11 mouse cellular contexts compared by ENCODE assay signal in the genomic region with DNA sequence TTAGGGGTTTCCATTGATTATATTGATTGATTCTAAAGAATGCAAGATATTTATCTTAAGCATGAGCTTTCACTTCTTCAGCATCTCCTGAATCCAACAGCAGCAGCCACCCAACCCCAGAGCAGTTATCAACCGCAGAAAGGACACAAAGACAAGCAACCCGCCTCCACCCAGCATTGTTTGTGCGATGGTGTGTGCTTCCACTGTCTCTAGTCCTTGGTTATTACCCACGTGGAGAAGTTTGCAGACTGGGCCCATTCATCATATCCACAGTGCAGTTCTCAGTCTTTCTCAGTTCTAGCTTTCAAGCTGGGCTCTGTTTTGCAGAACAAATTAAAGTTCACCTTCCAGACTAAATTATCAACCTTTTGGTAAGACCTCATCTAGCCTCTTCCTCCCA. TPM values are rescaled to one million over a fixed set of nuclear protein-coding genes. Genes with fewer than 3 reads are reported as not detected.
A peak's percentile ranks its signal among the peaks of the same experiment; 100 is the strongest.
DNase-seq lines count a peak whose midpoint lies in the region; ATAC-seq lines count a peak whose summit lies in the region.
"Had no signal": no experiment of that assay in that cellular context is flagged by ENCODE, and none has a peak within 500 bp of the region (broad histone marks: within the 10 kb centered on the region; RNA-seq: fewer than 3 reads in every experiment).

No protein-coding gene starts in this region.

- peaks cover 29% of the 10 kb centered on the region for H3K4me1 ChIP-seq in heart, embryonic 15.5 days (replicated peaks)
- peaks cover 29% of the 10 kb centered on the region for H3K4me1 ChIP-seq in liver, embryonic 11.5 days (replicated peaks; ENCODE audit: control insufficient read depth, insufficient read depth, low read length)
- H3K4me1 ChIP-seq in stomach, embryonic 16.5 days (ENCODE audit: control insufficient read depth, insufficient read depth, low read length) = peaks cover 12% of the 10 kb centered on the region

- no peak overlapping the region for H3K9ac ChIP-seq in heart, embryonic 15.5 days
- no peak overlapping the region for H3K9ac ChIP-seq in liver, embryonic 11.5 days (ENCODE audit: low read depth, low read length)
- H3K9ac ChIP-seq in stomach, embryonic 16.5 days (ENCODE audit: low read length) = no peak overlapping the region
- H3K9ac ChIP-seq: lung, embryonic 14.5 days; midbrain, embryonic 13.5 days had no signal

- no peaks in the 10 kb centered on the region for H3K36me3 ChIP-seq in heart, embryonic 15.5 days
- no peaks in the 10 kb centered on the region for H3K36me3 ChIP-seq in liver, embryonic 11.5 days (ENCODE audit: control insufficient read depth, insufficient read depth, low read length)
- no peaks in the 10 kb centered on the region for H3K36me3 ChIP-seq in stomach, embryonic 16.5 days (ENCODE audit: control insufficient read depth, insufficient read depth, low read length)
- H3K36me3 ChIP-seq: midbrain, embryonic 13.5 days had no signal

- ATAC-seq in heart, embryonic 15.5 days (replicated peaks; ENCODE audit: insufficient number of reproducible peaks, insufficient read depth, low FRiP score, low read depth) = no peak
- ATAC-seq in liver, embryonic 11.5 days (replicated peaks; ENCODE audit: low FRiP score) = no peak
- ATAC-seq in stomach, embryonic 16.5 days (ENCODE audit: insufficient read depth, low FRiP score) = no peak
- ATAC-seq: midbrain, embryonic 13.5 days had no signal

- peaks cover 28% of the 10 kb centered on the region for H3K27me3 ChIP-seq in heart, embryonic 15.5 days
- peaks cover 17% of the 10 kb centered on the region for H3K27me3 ChIP-seq in liver, embryonic 11.5 days (replicated peaks; ENCODE audit: control insufficient read depth, insufficient read depth, low read length)
- H3K27me3 ChIP-seq in stomach, embryonic 16.5 days (ENCODE audit: control insufficient read depth, insufficient read depth, low read length) = peaks cover 10% of the 10 kb centered on the region

- intact Hi-C loops in left cerebral cortex, postnatal 10 days (cut with DNase I) = loop anchor here (5.0 kb wide), 1 partner anchor 968 kb away; no protein-coding TSS in a partner anchor

- DNase-seq in heart, adult 9 months (ENCODE audit: low spot score in 2 of 2) = no peak
- peak; percentile 27 for DNase-seq in thymus, postnatal 0 days (ENCODE audit: low spot score)
- DNase-seq in thymus, postnatal 10 days (ENCODE audit: low spot score in 2 of 2) = no peak
- DNase-seq in liver, embryonic 11.5 days (ENCODE audit: low spot score) = no peak
- DNase-seq in left cerebral cortex, postnatal 10 days (ENCODE audit: extremely low spot score in 1 of 2, low spot score in 2 of 2) = no peak
- DNase-seq in adrenal gland, adult 8-10 months = no peak
- DNase-seq: gastrocnemius, postnatal 36 days had no signal

- peak overlapping the region; percentile 8; the same call in 1 of the 2 replicates for H3K4me3 ChIP-seq in heart, embryonic 15.5 days
- peak overlapping the region; percentile 27; the same call in 1 of the 2 replicates for H3K4me3 ChIP-seq in liver, embryonic 11.5 days (ENCODE audit: low read depth, low read length)
- H3K4me3 ChIP-seq in stomach, embryonic 16.5 days (replicated peaks; ENCODE audit: low read length) = no peak overlapping the region; the same call in 1 of the 2 replicates
- H3K4me3 ChIP-seq: midbrain, embryonic 13.5 days had no signal

- H3K4me2 ChIP-seq in heart, embryonic 15.5 days = peak overlapping the region; percentile 99
- peak overlapping the region; percentile 100 for H3K4me2 ChIP-seq in liver, embryonic 11.5 days
- peak overlapping the region; percentile 92; the same call in 1 of the 2 replicates for H3K4me2 ChIP-seq in stomach, embryonic 16.5 days (ENCODE audit: low read depth, low read length)
- H3K4me2 ChIP-seq: lung, embryonic 14.5 days; midbrain, embryonic 13.5 days had no signal

- peak overlapping the region; percentile 33 for H3K27ac ChIP-seq in heart, embryonic 15.5 days
- H3K27ac ChIP-seq in liver, embryonic 11.5 days (ENCODE audit: low read depth, low read length) = peak overlapping the region; percentile 76
- H3K27ac ChIP-seq in stomach, embryonic 16.5 days (ENCODE audit: low read length) = peak overlapping the region; percentile 4; the same call in 1 of the 2 replicates
- H3K27ac ChIP-seq: midbrain, embryonic 13.5 days had no signal

- WGBS in heart, embryonic 15.5 days = 71% methylated on average over 4 of the region's 4 CpGs
- WGBS in liver, embryonic 11.5 days = 36% methylated on average over 4 of the region's 4 CpGs
- whole genome bisulfite sequencing in stomach, embryonic 16.5 days = 57% methylated on average over 4 of the region's 4 CpGs

- no peaks in the 10 kb centered on the region for H3K9me3 ChIP-seq in heart, embryonic 15.5 days (replicated peaks)
- H3K9me3 ChIP-seq in liver, embryonic 11.5 days (ENCODE audit: control insufficient read depth, low read length) = no peaks in the 10 kb centered on the region
- H3K9me3 ChIP-seq in stomach, embryonic 16.5 days (replicated peaks; ENCODE audit: control insufficient read depth, low read length) = no peaks in the 10 kb centered on the region
- H3K9me3 ChIP-seq: midbrain, embryonic 13.5 days had no signal

RNA-seq across cellular contexts. Expression of a gene that starts 4.6 kb away (rescaled TPM):
- polyA plus RNA-seq in heart, embryonic 15.5 days (2015; fragmentation: Nextera tagmentation; extraction: Ambion mirVana) = 4.2 and 4.7 TPM in 2 replicates
- polyA plus RNA-seq in thymus, postnatal 0 days (2015; fragmentation: Nextera tagmentation; extraction: Ambion mirVana) = 18.2 and 18.3 TPM in 2 replicates
- polyA plus RNA-seq in liver, embryonic 11.5 days (2014; fragmentation: Nextera tagmentation; extraction: Ambion mirVana) = 5.1 and 5.8 TPM in 2 replicates
- 7.0 and 8.5 TPM in 2 replicates for polyA plus RNA-seq in stomach, embryonic 16.5 days (2015; fragmentation: Nextera tagmentation; extraction: Ambion mirVana)
- 1 to 10 TPM; 2.4 to 2.9 TPM for total RNA-seq in left cerebral cortex, postnatal 10 days (2021)
- 1 to 10 TPM; 1.4 to 2.2 (median 1.6) TPM for total RNA-seq in adrenal gland, adult 8-10 months (2022)

RNA-seq across cellular contexts. Expression of a gene that starts 54.0 kb away (rescaled TPM):
- 31.8 and 33.7 TPM in 2 replicates for polyA plus RNA-seq in heart, embryonic 15.5 days (2015; fragmentation: Nextera tagmentation; extraction: Ambion mirVana)
- 43.6 and 45.9 TPM in 2 replicates for polyA plus RNA-seq in thymus, postnatal 0 days (2015; fragmentation: Nextera tagmentation; extraction: Ambion mirVana)
- 29.2 and 32.3 TPM in 2 replicates for polyA plus RNA-seq in liver, embryonic 11.5 days (2014; fragmentation: Nextera tagmentation; extraction: Ambion mirVana)
- polyA plus RNA-seq in stomach, embryonic 16.5 days (2015; fragmentation: Nextera tagmentation; extraction: Ambion mirVana) = 35.4 and 36.9 TPM in 2 replicates
- total RNA-seq in left cerebral cortex, postnatal 10 days (2021) = 10 to 100 TPM; 47.3 to 47.8 TPM
- 10 to 100 TPM; 61.4 to 94.8 (median 70.7) TPM for total RNA-seq in adrenal gland, adult 8-10 months (2022)

Comparison
In these comparisons a context has a peak if more than half of its experiments do, and no peak if none do; other contexts are left out.
1. H3K27ac ChIP-seq: peak in every context shown above with its lines; median percentile 76 in liver, embryonic 11.5 days; 33 in heart, embryonic 15.5 days; 4 in stomach, embryonic 16.5 days.